Mouse (Mus musculus) thymus, adult 2 months (tissue): ENCODE measurements around the gene Narf. TPM values are rescaled to one million over a fixed set of nuclear protein-coding genes. Genes with fewer than 3 reads are reported as not detected.
A peak's percentile ranks its signal among the peaks of the same experiment; 100 is the strongest.

Experiments
- DNase-seq: peaks from one replicate; pipeline ENCODE4 v3.0.0; 2021
- H3K27ac ChIP-seq: fragments of 200-500 bp; 2 replicates; pipeline ENCODE4 v1.5.1; 2012; ENCODE audit warnings: low read length, control low read depth; ENCODE audit not compliant: control insufficient read depth, insufficient read depth
- H3K27me3 ChIP-seq: fragments of 200-500 bp; 2 replicates; pipeline ENCODE4 v1.6.1; 2012; ENCODE audit warnings: mild to moderate bottlenecking, low read length, moderate library complexity, mixed read lengths; ENCODE audit not compliant: control insufficient read depth, insufficient read depth
- H3K36me3 ChIP-seq: fragments of 200-500 bp; 2 replicates; pipeline ENCODE4 v1.6.1; 2012; ENCODE audit warnings: mild to moderate bottlenecking, low read length, moderate library complexity; ENCODE audit not compliant: control insufficient read depth, insufficient read depth
- H3K4me1 ChIP-seq: fragments of 200-500 bp; replicated peaks from 2 replicates; pipeline ENCODE4 v1.6.1; 2012; ENCODE audit warnings: low read length; ENCODE audit not compliant: control insufficient read depth, insufficient read depth
- H3K4me3 ChIP-seq: fragments of 200-500 bp; 2 replicates; pipeline ENCODE4 v1.5.1; 2012; ENCODE audit warnings: mild to moderate bottlenecking, low read length, control low read depth, moderate library complexity; ENCODE audit not compliant: control insufficient read depth, insufficient read depth
- CTCF ChIP-seq: fragments of 200-500 bp; IDR thresholded peaks from 2 replicates; pipeline ENCODE4 v1.5.1; 2012; ENCODE audit warnings: mild to moderate bottlenecking, control low read depth, low read length, moderate library complexity, borderline replicate concordance; ENCODE audit not compliant: control insufficient read depth, poor library complexity, insufficient read depth; ENCODE audit errors: extremely low read depth
- POLR2A ChIP-seq: fragments of 200-500 bp; IDR thresholded peaks from 2 replicates; pipeline ENCODE4 v1.6.1; 2012; ENCODE audit warnings: mild to moderate bottlenecking, low read length, control low read depth, moderate library complexity; ENCODE audit not compliant: control insufficient read depth, poor library complexity, insufficient read depth; ENCODE audit errors: extremely low read depth
- WGBS: fragments of 180-500 bp; shearing (Covaris S2); methylation state at CpG from one replicate; pipeline ENCODE4 v1.1.7; 2018; 5-methylcytosine and 5-hydroxymethylcytosine counted together
- polyA plus RNA-seq: library from polyadenylated mRNA; depleted of rRNA; stranded (reverse); fragments of >200 nt; gene quantifications from 2 replicates; pipeline ENCODE4 v1.2.3, GENCODE M21; 2012

The Narf gene
- polyA plus RNA-seq, 1 experiment: 101 TPM

DNA sequence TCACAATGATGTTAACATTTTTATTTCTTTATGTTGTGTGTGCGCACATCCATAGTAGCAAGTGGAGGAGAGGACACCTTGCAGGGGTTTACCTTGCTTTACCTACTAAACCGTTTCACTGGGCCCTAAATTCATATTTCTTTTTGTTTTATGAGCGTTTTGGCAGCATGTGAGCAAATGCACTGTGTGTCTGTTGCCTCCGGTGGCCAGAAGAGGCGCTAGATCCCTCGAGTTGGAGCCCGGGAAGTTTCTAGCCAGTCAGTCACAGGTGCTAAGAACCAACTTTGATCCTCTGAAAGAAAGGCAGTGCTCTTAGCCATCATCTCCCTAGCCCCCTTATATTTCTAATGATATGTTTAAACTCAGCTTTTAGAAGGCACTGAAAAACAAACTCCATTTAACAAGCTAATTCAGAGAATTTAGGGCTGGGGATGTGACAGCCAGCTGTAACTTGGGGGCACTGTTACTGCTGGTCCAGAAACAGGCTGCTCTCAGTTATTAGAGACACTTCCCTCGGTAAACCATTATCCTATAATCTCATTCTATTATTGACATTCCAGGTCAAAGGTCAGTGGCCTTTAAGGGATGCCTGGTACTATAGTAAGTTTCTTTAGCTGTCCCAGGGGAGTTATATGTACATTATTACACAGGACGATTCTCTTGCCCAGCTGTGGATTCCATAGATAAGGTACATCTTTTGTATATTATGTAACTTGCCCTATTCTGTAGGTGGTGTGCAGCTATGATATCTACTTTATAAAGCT lies 1.4 kb upstream of the Narf start:
- WGBS: 33% methylated on average over 9 of the region's 9 CpGs
- peak; percentile 68; the same call in 1 of the 2 replicates for TF ChIP-seq CTCF
- TF ChIP-seq POLR2A: no peak
- Histone ChIP-seq H3K4me3 (no peak overlapping the region), H3K27ac (peak overlapping the region; percentile 44; the same call in 1 of the 2 replicates), H3K27me3 (no peaks in the 10 kb centered on the region), H3K36me3 (peaks cover 5% of the 10 kb centered on the region; the same call in 1 of the 2 replicates), H3K4me1 (peaks cover 5% of the 10 kb centered on the region)
- DNase-seq: peak; percentile 78

DNA sequence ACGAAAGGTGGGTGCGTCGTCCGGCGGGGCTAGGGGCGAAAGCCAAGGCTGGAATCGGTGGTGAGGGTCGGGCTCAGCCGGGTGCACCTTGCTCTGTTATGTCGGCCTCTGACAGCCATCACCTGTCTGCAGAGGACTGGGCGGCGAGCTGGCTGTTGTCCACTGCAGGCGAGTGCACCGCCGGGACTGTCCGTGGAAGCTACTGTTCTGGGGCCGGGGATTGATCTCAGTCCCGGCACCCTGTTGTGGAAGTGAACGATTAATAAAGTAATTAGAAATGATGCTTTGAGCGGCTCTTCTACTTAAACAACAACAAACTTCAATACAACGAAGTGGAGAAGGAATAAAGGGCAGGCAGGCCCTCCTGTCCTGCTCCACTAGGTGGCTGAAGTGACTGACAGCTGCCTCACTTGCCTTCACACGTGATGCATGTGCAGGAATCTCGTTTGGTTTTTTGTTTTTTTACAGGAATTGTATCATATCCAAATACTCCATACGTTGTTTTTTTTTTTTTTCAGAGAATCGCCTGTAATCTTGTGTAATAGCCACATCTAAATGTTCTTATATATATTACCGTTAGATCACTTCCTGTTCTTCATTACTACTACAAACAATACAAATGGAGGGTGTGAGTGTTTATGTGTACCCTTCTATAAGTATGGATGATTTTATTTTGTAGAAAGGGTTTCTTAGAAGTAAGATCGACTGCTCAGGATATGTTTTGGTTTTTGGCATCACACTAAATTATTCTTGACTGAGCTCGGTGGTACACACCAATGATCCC lies 484 bp downstream of the Narf start:
- TF ChIP-seq CTCF (no peak; the same call in 1 of the 2 replicates), POLR2A (no peak)
- no peak for DNase-seq
- peaks cover 9% of the 10 kb centered on the region for H3K4me1 ChIP-seq
- H3K36me3 ChIP-seq: peaks cover 20% of the 10 kb centered on the region
- peak overlapping the region; percentile 96 for H3K4me3 ChIP-seq
- H3K27ac ChIP-seq: peak overlapping the region; percentile 79
- WGBS: 1% methylated on average over 28 of the region's 28 CpGs
- H3K27me3 ChIP-seq: no peaks in the 10 kb centered on the region

DNA sequence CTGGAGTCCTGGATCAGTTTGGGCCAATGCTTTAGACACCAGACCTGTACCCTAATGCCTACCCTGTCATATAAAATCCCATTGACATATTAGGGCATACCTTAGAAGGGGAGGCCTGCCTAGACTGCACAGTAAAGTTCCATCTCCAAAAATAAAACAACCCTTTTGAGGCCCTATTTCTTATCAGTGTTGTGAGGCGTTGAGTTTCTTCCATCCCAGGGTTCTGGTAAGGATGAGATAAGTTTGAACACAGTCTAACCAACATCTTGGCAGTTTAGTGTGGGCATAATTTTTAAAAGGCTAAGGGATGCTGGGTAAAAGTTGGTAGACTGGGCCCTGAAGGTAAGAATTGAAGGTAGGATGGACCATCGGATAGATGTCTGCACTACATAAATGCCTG lies 2.6 kb downstream of the Narf start:
- peaks cover 38% of the 10 kb centered on the region for H3K36me3 ChIP-seq
- H3K27ac ChIP-seq: no peak overlapping the region
- TF ChIP-seq POLR2A (no peak), CTCF (no peak)
- no peak for DNase-seq
- peaks cover 9% of the 10 kb centered on the region for H3K4me1 ChIP-seq
- no peak overlapping the region for H3K4me3 ChIP-seq
- no peaks in the 10 kb centered on the region for H3K27me3 ChIP-seq
- WGBS: 96% methylated on average over 2 of the region's 2 CpGs

DNA sequence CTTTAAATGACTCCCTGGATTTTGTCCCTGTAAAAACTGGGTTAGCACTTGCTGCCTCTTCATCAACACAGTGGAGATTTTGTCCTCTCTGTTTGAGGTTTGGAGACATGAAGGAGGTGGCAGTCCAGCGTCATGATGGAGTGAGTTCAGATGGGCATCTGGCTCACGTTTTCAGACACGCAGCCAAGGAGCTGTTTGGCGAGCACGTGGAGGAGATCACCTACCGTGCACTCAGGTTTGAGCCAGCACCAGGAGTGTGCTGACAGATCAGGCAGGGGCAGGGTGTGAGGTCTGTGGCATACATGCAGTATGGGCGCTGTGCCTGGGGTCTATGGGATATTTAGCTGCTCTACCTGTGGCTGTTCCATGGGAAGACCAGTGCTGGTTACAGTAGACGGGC lies 13.1 kb downstream of the Narf start:
- WGBS: 98% methylated on average over 8 of the region's 8 CpGs
- Histone ChIP-seq H3K4me1 (no peaks in the 10 kb centered on the region), H3K27me3 (no peaks in the 10 kb centered on the region), H3K4me3 (no peak overlapping the region), H3K36me3 (peaks cover 96% of the 10 kb centered on the region), H3K27ac (no peak overlapping the region)
- TF ChIP-seq CTCF: no peak
- TF ChIP-seq POLR2A: no peak
- no peak for DNase-seq

DNA sequence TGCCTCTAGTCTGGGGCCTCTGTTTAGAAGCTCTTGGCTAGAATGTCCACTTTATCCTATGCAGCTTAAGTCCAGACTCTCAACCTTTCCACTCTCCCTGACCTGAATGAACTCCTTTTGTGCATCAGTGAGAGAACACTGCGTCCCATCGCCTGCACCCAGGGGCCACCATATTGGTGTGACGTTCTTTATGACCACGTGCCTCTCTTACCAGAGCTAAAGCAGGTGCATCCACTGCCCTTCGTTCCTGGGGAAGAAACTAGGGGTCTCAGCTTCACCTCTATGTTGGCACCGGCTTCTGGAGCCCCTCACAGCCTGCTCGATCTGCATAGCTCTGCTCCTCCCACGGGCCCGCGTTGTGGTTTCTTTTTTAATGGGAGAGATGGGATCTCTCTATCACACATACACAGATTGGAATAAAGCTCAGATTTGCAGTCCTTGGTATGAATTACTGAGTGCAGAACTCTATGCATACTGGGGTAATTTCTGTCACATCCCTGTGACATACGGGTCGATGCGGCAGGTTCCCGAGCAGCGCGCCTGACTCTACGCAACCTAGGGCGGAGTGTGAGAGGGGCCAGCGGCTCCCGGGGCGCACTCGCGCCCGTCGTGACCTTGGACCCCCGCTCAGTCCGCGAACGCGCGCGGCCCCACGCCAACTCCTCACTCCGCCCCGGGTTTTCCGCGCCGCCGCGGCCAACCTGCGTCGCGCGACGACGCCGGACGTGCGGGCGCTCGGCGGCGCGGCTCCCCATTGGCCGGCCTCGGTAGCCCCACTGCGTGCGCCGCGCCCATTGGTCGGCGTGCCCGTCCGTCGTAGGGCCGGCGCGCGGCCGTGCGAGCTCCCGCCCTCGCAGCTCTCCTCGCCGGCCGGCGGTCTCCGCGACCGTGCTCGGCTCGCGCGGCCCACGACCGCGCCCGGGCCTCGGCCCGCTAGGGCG lies 22.4 kb downstream of the Narf start, which contains the start of gene Foxk2:
Foxk2 (plus strand) TSS at position 831 of the 941 bp plus-strand sequence.
- Histone ChIP-seq H3K4me3 (peak within 1 kb of the TSS; percentile 80), H3K4me1 (peaks cover 9% of the 10 kb centered on the region), H3K27me3 (no peaks in the 10 kb centered on the region), H3K27ac (peak within 1 kb of the TSS; percentile 26; the same call in 1 of the 2 replicates), H3K36me3 (peaks cover 10% of the 10 kb centered on the region; the same call in 1 of the 2 replicates)
- WGBS: 3% methylated on average over 79 of the region's 91 CpGs
- TF ChIP-seq CTCF: 0 out of 2 replicates have a peak, but pooled peaks have one; percentile 14
- TF ChIP-seq POLR2A: peak; percentile 41; the same call in 1 of the 2 replicates
- DNase-seq: peak; percentile 91

DNA sequence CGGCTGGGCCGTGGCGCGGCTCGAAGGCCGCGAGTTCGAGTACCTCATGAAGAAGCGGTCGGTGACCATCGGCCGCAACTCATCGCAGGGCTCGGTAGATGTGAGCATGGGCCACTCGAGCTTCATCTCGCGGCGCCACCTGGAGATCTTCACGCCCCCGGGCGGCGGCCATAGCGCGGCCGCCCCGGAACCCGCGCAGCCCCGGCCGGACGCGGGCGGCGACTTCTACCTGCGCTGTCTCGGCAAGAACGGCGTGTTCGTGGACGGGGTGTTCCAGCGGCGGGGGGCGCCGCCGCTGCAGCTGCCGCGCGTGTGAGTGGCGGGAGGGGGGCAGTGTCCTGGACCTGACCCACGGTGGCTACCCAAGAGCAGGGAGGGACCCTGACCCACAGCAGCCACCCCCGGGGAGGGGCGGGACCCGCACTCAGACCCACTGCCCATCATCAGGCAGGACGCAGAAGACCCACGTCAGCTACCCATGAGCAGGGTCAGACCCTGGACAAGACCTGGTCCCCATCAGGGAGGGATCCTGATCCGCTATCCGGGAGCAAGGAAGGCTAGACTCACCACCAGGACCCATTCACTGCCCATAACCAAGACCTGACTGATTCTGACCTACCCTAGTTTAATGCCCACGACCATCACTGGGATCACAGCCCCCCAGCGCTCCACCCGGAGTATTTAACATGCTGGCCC lies 23.3 kb downstream of the Narf start:
- peak overlapping the region; percentile 80 for H3K4me3 ChIP-seq
- H3K27ac ChIP-seq: no peak overlapping the region
- WGBS: 2% methylated on average over 59 of the region's 60 CpGs

More for the DNA sequence above, 23.3 kb downstream of the Narf start:
- Histone ChIP-seq H3K4me1 (peaks cover 9% of the 10 kb centered on the region), H3K36me3 (peaks cover under 1% of the 10 kb centered on the region; the same call in 1 of the 2 replicates), H3K27me3 (no peaks in the 10 kb centered on the region)
- peak; percentile 33; the same call in 1 of the 2 replicates for TF ChIP-seq CTCF
- no peak for TF ChIP-seq POLR2A
- DNase-seq: peak; percentile 41
